Mouse (Mus musculus) skeletal muscle tissue, adult 2 months (tissue): ENCODE measurements around the gene Gm42906.

Source experiments
- DNase-seq: peaks from one replicate; pipeline ENCODE4 v3.0.0-alpha.2; 2012; ENCODE audit warnings: low read depth, low spot score

The Gm42906 gene

GRCm38 (mm10) chr5:151233400-151234031, 194.4 kb downstream of the Gm42906 start, which contains the start of gene Stard13:
Gene Stard13, minus strand, starts transcription at chr5:151233836.
- DNase-seq, result no peak

- DNase-seq, result no peak
Measured at GRCm38 (mm10) chr5:151232576-151233299, 195.2 kb downstream of the Gm42906 start.

DNA sequence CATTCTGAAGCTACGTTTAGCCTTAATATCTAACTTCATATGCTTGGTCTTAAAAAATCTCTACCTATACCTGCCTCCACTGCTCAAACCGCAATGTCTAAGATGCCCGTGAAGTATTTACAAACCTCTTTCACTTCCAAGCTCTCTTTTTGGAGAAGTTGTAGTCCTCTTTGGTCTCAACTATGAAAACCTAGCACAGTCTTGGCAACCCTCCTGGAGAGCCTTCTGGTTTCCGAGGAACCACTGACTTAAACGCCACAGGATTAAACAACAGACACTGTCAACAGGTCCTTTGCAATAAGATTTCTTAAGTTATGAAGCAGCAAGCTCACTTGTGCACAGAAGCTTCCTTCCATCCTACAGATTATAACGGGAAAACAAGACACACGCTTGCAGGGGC, 196.1 kb downstream of the Gm42906 start:
- DNase-seq, result no peak

DNA sequence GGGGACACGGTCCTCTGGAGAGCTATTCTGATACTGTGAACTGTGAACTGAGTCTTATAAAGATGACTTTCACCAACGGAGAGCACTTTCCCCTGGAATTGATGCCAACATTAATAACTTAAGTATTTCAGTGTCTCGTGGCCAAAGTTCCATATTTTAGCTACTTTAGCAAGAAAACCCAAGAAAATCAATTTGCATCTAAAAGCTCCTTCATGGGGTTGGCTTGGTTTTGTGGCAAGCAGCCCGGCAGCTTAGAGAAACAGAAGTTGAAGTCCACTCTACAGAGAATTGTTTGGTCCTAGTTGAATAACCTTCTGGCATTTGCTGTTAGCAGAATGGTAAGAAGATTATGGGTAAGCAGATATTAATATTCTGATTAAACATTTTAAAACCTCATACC, 196.6 kb downstream of the Gm42906 start:
- peak; percentile 25 for DNase-seq

GRCm38 (mm10) chr5:151230427-151230826, 197.5 kb downstream of the Gm42906 start:
- no peak for DNase-seq

GRCm38 (mm10) chr5:151228367-151229005, 199.5 kb downstream of the Gm42906 start:
- no peak for DNase-seq

GRCm38 (mm10) chr5:151223696-151224366, 204.1 kb downstream of the Gm42906 start:
- no peak for DNase-seq

- DNase-seq, result no peak
Measured at GRCm38 (mm10) chr5:151222791-151223190, 205.2 kb downstream of the Gm42906 start.

DNA sequence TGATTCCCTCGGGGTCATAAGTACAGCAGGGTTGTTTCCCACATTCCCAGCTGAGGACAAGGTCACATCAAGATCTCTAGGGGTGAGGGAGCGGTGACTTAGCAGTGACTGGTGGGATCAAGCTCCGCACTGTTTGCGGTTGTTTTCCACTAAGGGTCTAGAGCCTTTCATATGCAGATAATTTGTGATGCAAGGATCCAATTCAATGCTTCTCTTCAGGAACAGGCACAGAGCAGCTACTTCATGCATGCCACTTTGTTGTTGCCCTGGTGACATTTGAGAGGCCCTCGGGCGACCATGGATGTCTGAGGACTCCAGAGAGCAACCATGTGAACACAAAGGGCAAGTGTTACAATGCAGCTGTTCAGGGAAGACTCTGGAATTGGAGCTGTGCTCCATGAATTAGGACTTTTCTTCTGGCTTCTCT, 209.3 kb downstream of the Gm42906 start:
- DNase-seq, result no peak

GRCm38 (mm10) chr5:151213097-151213496, 214.9 kb downstream of the Gm42906 start:
- DNase-seq, result no peak

- DNase-seq, result no peak
Measured at GRCm38 (mm10) chr5:151210869-151211268, 217.1 kb downstream of the Gm42906 start.

DNA sequence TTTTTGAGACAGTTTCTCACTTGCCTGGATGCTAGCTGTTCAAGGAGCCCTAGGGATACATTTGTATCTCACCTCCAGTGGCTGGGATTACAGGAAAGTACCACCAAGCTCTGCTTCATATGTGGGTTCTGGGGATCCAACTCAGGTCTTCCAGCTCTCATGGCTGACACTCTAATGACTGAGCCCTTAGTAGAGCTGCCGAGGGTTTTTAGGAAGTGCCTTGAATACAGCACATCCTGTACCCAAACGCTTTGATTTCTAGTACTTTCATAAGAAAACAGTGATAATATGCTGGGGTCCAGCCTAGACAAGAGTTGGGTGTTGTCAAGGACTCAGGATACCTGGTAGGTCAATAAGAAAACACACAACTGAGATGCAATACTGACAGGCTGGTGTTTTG, 217.9 kb downstream of the Gm42906 start:
- no peak for DNase-seq

- no peak for DNase-seq
Measured at GRCm38 (mm10) chr5:151205017-151205416, 222.9 kb downstream of the Gm42906 start.

DNA sequence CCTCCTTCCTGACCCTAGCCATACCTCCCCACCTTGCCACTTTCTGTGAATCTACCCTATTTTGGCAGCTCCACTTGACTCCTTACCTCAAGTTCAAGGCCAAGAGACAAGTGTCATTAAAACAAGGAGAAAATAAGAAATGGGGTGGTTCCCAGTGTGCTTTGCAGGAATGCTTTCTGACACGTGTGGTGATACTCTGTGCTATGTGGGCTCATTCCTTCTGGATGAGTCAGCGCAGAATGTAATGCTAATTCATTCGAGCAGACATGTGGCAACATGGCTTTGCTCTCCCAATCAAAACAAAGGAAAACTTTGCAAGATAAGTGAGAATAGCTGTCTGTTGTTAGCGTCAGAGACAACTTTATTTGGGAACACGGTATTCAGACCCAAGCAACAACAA, 225.0 kb downstream of the Gm42906 start:
- no peak for DNase-seq

- DNase-seq, result no peak
Measured at GRCm38 (mm10) chr5:151201220-151201619, 226.7 kb downstream of the Gm42906 start.

GRCm38 (mm10) chr5:151199235-151199634, 228.7 kb downstream of the Gm42906 start:
- DNase-seq, result no peak

DNA sequence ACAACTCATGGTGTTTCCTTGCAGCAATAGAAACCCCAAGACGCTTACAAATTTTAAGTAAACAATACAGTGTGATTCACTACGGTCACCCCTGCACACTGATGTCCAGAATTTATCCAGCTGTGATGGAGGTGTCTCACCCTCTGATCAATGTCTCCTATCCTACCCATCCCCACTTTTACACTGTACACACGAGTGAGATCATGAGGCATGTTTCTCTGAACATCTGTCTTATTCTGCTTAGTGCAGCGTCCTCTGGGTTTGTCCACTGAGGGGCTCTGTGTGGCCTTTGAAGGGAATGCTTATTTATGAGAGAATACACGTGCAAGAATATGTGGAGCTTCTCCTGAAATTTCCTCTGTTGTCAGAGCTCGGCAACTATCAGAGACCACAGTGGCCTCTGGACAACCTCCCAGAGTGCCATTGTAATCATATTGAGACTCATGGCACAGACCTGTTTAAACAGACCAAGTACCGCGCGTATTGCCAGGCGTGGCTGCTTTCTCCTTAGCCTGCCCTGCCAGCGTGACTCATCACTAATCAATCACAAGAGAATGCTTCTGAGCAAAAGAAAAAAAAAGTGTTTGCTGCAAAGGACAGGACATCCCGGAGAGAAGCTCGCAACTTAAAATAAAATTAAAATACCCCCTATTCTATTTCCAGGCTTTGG, 231.2 kb downstream of the Gm42906 start:
- DNase-seq, result no peak

- no peak for DNase-seq
Measured at GRCm38 (mm10) chr5:151193885-151194520, 234.0 kb downstream of the Gm42906 start.

DNA sequence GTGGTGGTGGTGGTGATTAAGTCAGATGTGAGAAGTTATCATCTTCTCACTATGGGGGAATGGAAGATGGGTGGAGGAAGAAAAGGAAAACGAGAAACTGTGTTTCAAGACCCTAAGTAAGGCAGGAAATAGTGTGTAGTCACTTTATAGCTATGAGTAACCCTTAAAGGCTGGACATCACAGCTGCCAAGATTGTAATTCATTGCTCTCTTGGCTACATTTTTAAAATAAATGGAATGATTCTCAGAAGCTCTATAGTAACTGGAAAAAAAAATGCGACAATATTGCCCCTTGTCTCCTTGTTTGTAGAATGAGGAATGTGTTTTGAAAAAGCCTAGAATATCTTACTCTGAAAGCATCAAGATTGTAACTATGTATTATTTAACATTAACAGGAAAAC, 235.7 kb downstream of the Gm42906 start:
- no peak for DNase-seq

DNA sequence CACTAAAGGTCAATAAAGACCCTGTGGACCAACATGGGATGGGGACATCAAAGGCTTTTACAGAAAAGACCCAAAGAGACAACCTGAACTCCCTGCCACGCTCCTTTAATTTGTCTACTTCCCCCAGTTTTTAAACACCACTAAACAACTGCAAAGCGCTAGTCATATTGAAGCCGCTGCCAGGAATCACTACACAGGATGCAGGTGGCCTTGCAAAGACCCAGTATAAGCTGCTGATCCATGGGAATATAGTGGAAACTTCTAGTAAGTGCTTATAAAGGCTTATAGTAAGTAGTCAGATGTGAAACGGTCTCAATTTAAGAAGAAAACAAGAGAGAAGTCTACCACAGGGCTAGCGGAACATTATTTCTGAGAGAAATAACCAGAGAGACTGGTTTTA, 237.2 kb downstream of the Gm42906 start:
- no peak for DNase-seq

DNA sequence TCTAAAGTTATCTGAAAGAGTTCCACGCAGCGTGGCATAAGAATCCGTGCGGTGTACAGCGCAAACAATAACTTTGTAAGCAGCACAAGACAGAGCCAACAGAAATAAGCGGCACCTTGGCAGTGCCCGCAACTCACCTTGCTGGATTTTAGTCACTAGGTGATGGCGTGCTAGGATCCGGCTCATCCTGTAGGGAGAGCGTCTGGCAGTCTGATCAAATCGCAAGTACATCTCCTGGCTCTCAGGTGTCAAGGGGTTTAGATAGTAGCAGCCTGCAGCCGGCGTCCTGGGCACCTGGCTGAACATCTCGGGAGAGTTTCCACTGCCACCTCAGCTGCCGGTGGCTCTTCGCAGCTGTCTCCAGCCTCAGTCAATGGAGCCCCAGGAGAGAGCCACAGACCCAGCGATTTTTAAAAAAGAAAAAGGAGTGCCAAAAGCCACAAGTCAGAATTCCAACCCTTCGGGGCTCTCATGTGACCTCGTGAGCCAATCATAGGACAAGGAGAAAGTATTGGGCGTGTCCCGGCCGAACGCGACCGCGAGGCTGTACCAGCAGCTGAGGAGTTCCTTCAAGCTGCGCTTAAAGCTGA, 238.1 kb downstream of the Gm42906 start:
- peak; percentile 71 for DNase-seq
